Mouse (Mus musculus) kidney, adult 2 months (tissue): ENCODE results near the gene Cys1. TPM values are rescaled to one million over a fixed set of nuclear protein-coding genes. Genes with fewer than 3 reads are reported as not detected.

Experiments
- DNase-seq: peaks from one replicate; pipeline ENCODE4 v3.0.0; 2021
- H3K27ac ChIP-seq: fragments of 200-500 bp; 2 replicates; pipeline ENCODE4 v1.5.1; 2012; ENCODE audit warnings: low read depth, low read length, control low read depth, inconsistent platforms; ENCODE audit not compliant: insufficient read depth
- H3K27me3 ChIP-seq: fragments of 200-500 bp; replicated peaks from 2 replicates; pipeline ENCODE4 v1.6.1; 2012; ENCODE audit warnings: mild to moderate bottlenecking, moderate library complexity, low read length, inconsistent platforms; ENCODE audit not compliant: control insufficient read depth, insufficient read depth
- H3K36me3 ChIP-seq: fragments of 200-500 bp; 2 replicates; pipeline ENCODE4 v1.6.1; 2012; ENCODE audit warnings: mild to moderate bottlenecking, moderate library complexity, low read length, inconsistent platforms; ENCODE audit not compliant: control insufficient read depth, insufficient read depth
- H3K4me1 ChIP-seq: fragments of 200-500 bp; 2 replicates; pipeline ENCODE4 v1.6.1; 2011; ENCODE audit warnings: low read length; ENCODE audit not compliant: control insufficient read depth, insufficient read depth
- H3K4me3 ChIP-seq: fragments of 200-500 bp; 2 replicates; pipeline ENCODE4 v1.5.1; 2011; ENCODE audit warnings: mild to moderate bottlenecking, low read depth, low read length, control low read depth; ENCODE audit not compliant: insufficient read depth
- CTCF ChIP-seq: fragments of 200-500 bp; conservative IDR thresholded peaks from 2 replicates; pipeline ENCODE4 v1.5.1; 2011; ENCODE audit warnings: low read depth, mild to moderate bottlenecking, control low read depth, low read length, moderate library complexity, mixed read lengths; ENCODE audit not compliant: insufficient read depth, insufficient read length
- POLR2A ChIP-seq: fragments of 200-500 bp; IDR thresholded peaks from one replicate; pipeline ENCODE4 v1.6.1; 2011; ENCODE audit warnings: low read depth, low read length, control low read depth
- WGBS: fragments of 180-500 bp; shearing (Covaris S2); methylation state at CpG from one replicate; pipeline ENCODE4 v1.1.7; 2018; 5-methylcytosine and 5-hydroxymethylcytosine counted together
- polyA plus RNA-seq: library from polyadenylated mRNA; depleted of rRNA; stranded (reverse); fragments of >200 nt; gene quantifications from 2 replicates; pipeline ENCODE4 v1.2.3, GENCODE M21; 2012

The Cys1 gene
- polyA plus RNA-seq, 1 experiment = 93.2 TPM

DNA sequence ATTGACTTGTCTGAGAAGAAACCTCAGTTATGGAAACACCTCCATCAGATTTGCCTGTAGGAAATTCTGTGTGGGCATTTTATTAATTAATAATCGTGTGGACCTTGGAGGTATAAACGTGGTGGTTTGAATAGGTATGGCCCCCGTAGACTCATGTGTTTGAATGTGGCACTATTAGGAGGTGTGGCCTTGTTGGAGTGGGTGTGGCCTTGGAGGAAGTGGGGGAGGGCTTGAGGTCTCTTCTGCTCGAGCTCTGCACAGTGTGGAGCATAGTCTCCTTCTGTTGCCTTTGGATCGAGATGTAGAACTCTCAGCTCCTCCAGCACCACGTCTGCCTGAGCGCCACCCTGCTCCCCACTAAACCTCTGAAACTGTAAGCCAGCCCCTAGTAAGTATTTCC, 1.8 kb upstream of the Cys1 start:
- TF ChIP-seq POLR2A (no peak), CTCF (no peak)
- WGBS = 42% methylated on average over 7 of the region's 7 CpGs
- Histone ChIP-seq H3K4me1 (peaks cover 42% of the 10 kb centered on the region), H3K4me3 (no peak overlapping the region), H3K27me3 (no peaks in the 10 kb centered on the region), H3K27ac (peak overlapping the region; percentile 99), H3K36me3 (no peaks in the 10 kb centered on the region)
- peak; percentile 73 for DNase-seq

DNA sequence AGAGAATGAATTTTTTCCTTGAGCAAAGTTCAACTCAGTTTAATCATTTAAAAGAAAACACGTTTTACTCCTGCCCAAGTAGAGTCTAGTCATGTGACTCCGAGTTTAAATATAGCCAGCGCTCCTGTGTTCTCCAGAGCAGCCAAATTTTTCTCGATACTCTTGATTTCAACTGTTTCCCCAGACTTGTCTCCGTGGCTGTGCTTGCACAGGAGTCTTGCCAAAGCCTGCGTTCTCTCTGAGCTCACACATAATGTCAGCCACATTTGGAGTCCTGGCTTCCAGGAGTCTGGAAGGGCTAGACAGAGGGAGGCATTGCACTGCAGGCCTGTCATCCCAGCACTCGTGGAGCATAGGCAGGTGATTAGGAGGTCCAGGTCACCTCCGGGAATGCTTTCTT, 950 bp upstream of the Cys1 start:
- no peaks in the 10 kb centered on the region for H3K36me3 ChIP-seq
- H3K4me1 ChIP-seq = peaks cover 42% of the 10 kb centered on the region
- peak overlapping the region; percentile 99 for H3K27ac ChIP-seq
- 19% methylated on average over 8 of the region's 8 CpGs for WGBS
- H3K4me3 ChIP-seq = peak overlapping the region; percentile 30; the same call in 1 of the 2 replicates
- peak; percentile 93 for DNase-seq
- H3K27me3 ChIP-seq = no peaks in the 10 kb centered on the region
- TF ChIP-seq CTCF (no peak), POLR2A (peak; percentile 18)

DNA sequence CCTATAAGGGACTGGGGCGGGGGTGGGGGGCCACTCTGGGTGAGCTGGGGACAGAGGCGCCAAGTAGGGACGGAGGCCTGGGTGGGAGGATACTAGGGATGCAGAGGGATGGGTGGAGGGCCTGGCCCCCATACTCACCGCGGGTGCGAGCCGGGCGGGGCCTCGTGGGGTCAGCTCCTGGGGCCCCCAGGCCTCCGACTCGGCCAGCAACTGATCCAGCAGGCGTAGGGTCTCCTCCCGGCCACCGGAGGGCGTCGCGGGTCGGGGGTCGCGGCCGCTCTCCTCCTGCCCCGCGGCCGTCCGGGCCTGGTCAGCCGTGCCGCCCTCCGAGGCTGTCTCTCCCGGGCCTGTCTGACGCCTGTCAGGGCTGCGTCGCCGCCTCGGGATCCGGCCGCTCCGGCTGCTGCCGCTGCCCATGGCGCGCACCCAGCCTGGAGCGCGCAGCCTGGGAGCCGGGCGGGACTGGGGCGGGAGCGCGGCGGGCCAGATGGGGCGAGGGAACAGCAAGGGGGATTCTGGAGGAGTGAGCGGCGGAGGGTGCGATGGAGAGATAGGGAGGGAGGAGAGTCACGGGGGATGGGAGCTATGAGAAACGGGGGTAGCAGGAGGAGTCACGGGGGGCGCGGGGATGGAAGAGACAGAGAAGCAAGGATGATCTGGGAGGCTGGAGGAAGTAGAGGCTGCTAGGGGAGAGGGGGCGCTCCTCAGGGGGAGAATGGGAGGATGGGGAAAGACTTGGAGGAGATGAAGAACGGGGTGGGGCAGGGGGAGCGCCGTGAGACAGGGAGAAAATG, 924 bp downstream of the Cys1 start:
- TF ChIP-seq CTCF (no peak), POLR2A (no peak)
- H3K27ac ChIP-seq = peak overlapping the region; percentile 97
- peaks cover 31% of the 10 kb centered on the region for H3K4me1 ChIP-seq
- peak overlapping the region; percentile 80 for H3K4me3 ChIP-seq
- 2% methylated on average over 44 of the region's 61 CpGs for whole genome bisulfite sequencing
- DNase-seq = no peak
- H3K36me3 ChIP-seq = no peaks in the 10 kb centered on the region; the same call in 1 of the 2 replicates
- no peaks in the 10 kb centered on the region for H3K27me3 ChIP-seq

DNA sequence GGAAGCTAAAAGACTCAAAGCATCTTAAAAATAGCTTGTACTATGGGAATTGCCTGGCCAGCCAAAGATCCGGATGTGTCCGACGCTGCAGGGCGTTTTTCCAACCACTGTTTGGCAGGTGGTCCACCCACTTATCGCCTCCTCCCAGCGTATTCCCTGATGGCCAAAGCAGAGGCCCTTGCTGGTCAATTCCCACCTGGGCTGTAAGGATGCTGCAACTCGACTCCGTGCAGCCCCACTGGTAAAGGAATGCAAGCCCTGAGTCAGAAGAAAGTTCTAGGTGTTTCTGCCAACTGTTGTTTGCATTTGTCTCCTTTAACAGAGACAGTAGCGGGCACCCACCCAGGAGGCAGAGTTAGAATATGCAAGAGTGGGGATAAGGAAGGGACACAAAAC, 1.5 kb downstream of the Cys1 start:
- no peak for TF ChIP-seq POLR2A
- no peak for TF ChIP-seq CTCF
- Histone ChIP-seq H3K36me3 (no peaks in the 10 kb centered on the region; the same call in 1 of the 2 replicates), H3K4me1 (peaks cover 27% of the 10 kb centered on the region), H3K27me3 (no peaks in the 10 kb centered on the region), H3K4me3 (peak overlapping the region; percentile 80), H3K27ac (peak overlapping the region; percentile 97)
- 6% methylated on average over 9 of the region's 9 CpGs for WGBS
- DNase-seq = peak; percentile 54

DNA sequence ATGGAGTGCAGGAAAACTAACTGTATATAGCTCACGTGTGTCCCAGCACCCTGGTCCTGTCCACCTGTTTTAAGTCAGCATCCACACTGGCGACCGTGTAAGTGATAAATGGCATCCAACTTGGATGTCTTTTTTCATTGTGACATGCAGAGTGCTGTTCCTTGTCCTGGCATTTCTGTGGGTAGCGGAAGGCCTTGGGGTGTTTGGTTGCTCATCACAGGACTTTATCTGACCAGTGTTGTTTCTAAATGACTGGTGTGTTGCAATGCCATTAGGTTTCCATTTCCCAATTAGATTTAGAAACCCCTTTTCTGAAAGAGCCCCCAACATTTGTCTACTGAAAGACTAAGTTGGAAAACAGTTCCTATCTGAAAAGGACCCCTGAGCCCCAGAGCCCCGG, 19.5 kb downstream of the Cys1 start:
- WGBS = 78% methylated on average over 5 of the region's 5 CpGs
- no peaks in the 10 kb centered on the region for H3K27me3 ChIP-seq

GRCm38 (mm10) chr12:24661100-24661499, 20.5 kb downstream of the Cys1 start:
- Histone ChIP-seq H3K36me3 (peaks cover 4% of the 10 kb centered on the region; the same call in 1 of the 2 replicates), H3K27ac (peak overlapping the region; percentile 83), H3K27me3 (no peaks in the 10 kb centered on the region), H3K4me3 (no peak overlapping the region), H3K4me1 (peaks cover 18% of the 10 kb centered on the region)
- DNase-seq = peak; percentile 84
- TF ChIP-seq CTCF (no peak), POLR2A (no peak)
- WGBS = 28% methylated on average over 4 of the region's 4 CpGs

More for the DNA sequence above, 19.5 kb downstream of the Cys1 start:
- TF ChIP-seq POLR2A = no peak
- TF ChIP-seq CTCF = no peak
- no peak for DNase-seq
- Histone ChIP-seq H3K36me3 (peaks cover 8% of the 10 kb centered on the region; the same call in 1 of the 2 replicates), H3K4me3 (no peak overlapping the region), H3K27ac (no peak overlapping the region), H3K4me1 (peaks cover 18% of the 10 kb centered on the region)

GRCm38 (mm10) chr12:24659923-24660322, 21.7 kb downstream of the Cys1 start:
- H3K36me3 ChIP-seq = 0 out of 2 replicates have a peak, but pooled peaks cover 1% of the 10 kb centered on the region
- 73% methylated on average over 9 of the region's 9 CpGs for WGBS
- no peak overlapping the region for H3K4me3 ChIP-seq
- H3K27ac ChIP-seq = no peak overlapping the region
- no peak for DNase-seq
- H3K4me1 ChIP-seq = peaks cover 20% of the 10 kb centered on the region
- TF ChIP-seq CTCF (no peak), POLR2A (no peak)
- H3K27me3 ChIP-seq = no peaks in the 10 kb centered on the region

GRCm38 (mm10) chr12:24658998-24659397, 22.6 kb downstream of the Cys1 start:
- no peak for TF ChIP-seq POLR2A
- no peak for TF ChIP-seq CTCF
- Histone ChIP-seq H3K27ac (no peak overlapping the region), H3K36me3 (0 out of 2 replicates have a peak, but pooled peaks cover 1% of the 10 kb centered on the region), H3K27me3 (no peaks in the 10 kb centered on the region), H3K4me3 (no peak overlapping the region), H3K4me1 (peaks cover 18% of the 10 kb centered on the region)
- whole genome bisulfite sequencing = 48% methylated on average over 4 of the region's 4 CpGs
- DNase-seq = peak; percentile 78
